Mouse (Mus musculus): ENCODE results near the gene Stmn3. TPM values are rescaled to one million over a fixed set of nuclear protein-coding genes. Genes with fewer than 3 reads are reported as not detected.

The Stmn3 gene
- polyA plus RNA-seq (2012; ENCODE audit: insufficient read depth, low replicate concordance): not detected in 2 replicates

DNA sequence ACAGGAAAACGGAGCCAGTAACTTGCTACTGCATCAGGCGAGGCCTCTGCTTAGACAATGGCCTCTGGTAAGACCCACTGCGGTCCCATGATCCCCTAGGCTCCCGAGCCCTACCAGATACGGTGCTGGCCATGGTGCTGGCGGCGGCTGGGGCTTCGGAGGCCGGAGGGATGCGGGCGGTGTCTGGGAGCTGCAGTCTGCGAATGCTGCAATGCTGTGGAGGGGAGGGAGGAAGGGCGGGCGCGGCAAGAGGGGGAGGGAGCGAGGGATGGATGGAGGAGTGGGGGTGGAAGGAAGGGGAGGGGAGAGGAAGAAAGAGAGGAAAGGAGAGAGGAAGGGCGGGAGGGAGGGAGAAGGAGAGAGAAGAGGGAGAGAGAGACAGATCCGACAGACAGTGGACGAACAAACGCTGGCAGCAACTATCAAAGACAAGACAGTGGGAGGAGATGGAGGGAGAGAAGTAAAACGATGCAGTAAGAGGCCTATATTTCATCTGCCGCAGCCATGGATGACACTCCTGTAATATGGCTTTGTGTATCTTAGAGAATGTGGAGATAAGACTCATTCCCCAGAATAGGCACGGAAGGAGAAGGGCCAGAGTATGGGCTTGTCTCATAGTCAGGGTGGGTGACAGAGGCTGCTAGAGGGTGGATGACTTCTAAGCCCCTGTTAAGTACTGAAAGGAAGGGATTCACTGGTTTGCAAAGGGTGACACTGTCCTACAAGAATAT, at the start of gene Stmn3:
Gene Stmn3, minus strand, starts transcription at position 421 of the 731 bp plus-strand sequence.
- peaks cover 19% of the 10 kb centered on the region for H3K4me1 ChIP-seq
- peak within 1 kb of the TSS; percentile 70 for H3K4me3 ChIP-seq (replicated peaks)
- peaks cover 62% of the 10 kb centered on the region for H3K27me3 ChIP-seq (replicated peaks)
- TF ChIP-seq GATA1 (IDR thresholded peaks at IDR 0.05; ENCODE audit: borderline replicate concordance, low read length): no peak
- TF ChIP-seq FLI1 (IDR thresholded peaks at IDR 0.05; ENCODE audit: low read length): no peak
- no peaks in the 10 kb centered on the region for H3K36me3 ChIP-seq (replicated peaks; ENCODE audit: low read length)
- H3K9me3 ChIP-seq: no peaks in the 10 kb centered on the region; the same call in 1 of the 2 replicates

GRCm38 (mm10) chr2:181363946-181364345, 49.6 kb upstream of the Stmn3 start:
- Histone ChIP-seq H3K4me3 (replicated peaks) (peak overlapping the region; percentile 94), H3K36me3 (replicated peaks; ENCODE audit: low read length) (peaks cover 50% of the 10 kb centered on the region)

GRCm38 (mm10) chr2:181356780-181357179, 42.5 kb upstream of the Stmn3 start:
- no peaks in the 10 kb centered on the region for H3K27me3 ChIP-seq (replicated peaks)
- H3K4me3 ChIP-seq (replicated peaks): no peak overlapping the region
- peaks cover 9% of the 10 kb centered on the region for H3K4me1 ChIP-seq
- peaks cover 100% of the 10 kb centered on the region for H3K36me3 ChIP-seq (replicated peaks; ENCODE audit: low read length)
- no peaks in the 10 kb centered on the region for H3K9me3 ChIP-seq
- no peak for TF ChIP-seq GATA1 (IDR thresholded peaks at IDR 0.05; ENCODE audit: borderline replicate concordance, low read length)
- no peak for TF ChIP-seq FLI1 (IDR thresholded peaks at IDR 0.05; ENCODE audit: low read length)

More at GRCm38 (mm10) chr2:181363946-181364345, 49.6 kb upstream of the Stmn3 start:
- no peak for TF ChIP-seq FLI1 (IDR thresholded peaks at IDR 0.05; ENCODE audit: low read length)
- TF ChIP-seq GATA1 (IDR thresholded peaks at IDR 0.05; ENCODE audit: borderline replicate concordance, low read length): no peak
- Histone ChIP-seq H3K9me3 (no peaks in the 10 kb centered on the region), H3K4me1 (peaks cover 47% of the 10 kb centered on the region), H3K27me3 (replicated peaks) (no peaks in the 10 kb centered on the region)

DNA sequence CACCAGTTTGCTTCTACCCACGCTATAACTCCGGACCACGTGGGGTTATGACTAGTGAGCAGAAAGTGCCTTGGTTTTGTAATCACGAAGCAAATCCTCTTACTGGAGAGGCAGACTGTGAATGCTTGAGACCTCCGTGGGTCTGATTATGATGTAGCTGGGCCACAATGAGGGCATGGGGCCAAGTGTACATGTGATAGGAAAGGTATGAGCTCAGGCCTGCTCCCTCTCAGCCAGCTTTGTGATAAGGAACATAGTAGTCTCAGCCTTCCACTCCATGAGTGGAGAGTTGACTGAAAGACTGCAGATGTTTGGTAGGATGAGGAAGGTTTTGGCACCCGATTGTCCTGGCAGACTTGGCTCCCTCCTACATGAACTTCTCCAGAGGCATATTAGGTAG, 28.5 kb upstream of the Stmn3 start:
- Histone ChIP-seq H3K4me1 (peaks cover 6% of the 10 kb centered on the region; the same call in 1 of the 2 replicates), H3K27me3 (replicated peaks) (no peaks in the 10 kb centered on the region), H3K9me3 (no peaks in the 10 kb centered on the region), H3K36me3 (replicated peaks; ENCODE audit: low read length) (peaks cover 85% of the 10 kb centered on the region), H3K4me3 (replicated peaks) (no peak overlapping the region)
- TF ChIP-seq GATA1 (IDR thresholded peaks at IDR 0.05; ENCODE audit: borderline replicate concordance, low read length): no peak
- no peak for TF ChIP-seq FLI1 (IDR thresholded peaks at IDR 0.05; ENCODE audit: low read length)

DNA sequence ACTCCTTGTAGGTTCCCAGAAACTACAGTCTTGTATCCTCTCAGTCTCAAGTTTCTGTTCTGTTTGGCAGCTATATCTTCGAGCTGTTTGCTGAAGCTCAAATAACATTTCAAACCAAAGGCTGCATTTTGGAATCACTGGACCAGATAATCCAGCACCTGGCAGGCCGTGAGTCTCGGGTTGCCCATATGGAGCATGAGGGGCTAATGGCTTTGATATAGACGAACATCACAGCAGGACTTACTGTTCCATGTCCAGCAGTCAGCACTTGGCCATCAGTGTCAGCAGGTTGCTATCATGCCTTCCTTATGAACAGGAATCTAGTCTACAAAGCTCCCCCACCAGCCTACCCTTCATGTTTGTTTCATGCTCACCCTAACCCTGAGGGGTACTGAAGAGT, 26.1 kb upstream of the Stmn3 start:
- Histone ChIP-seq H3K4me3 (replicated peaks) (no peak overlapping the region), H3K36me3 (replicated peaks; ENCODE audit: low read length) (peaks cover 86% of the 10 kb centered on the region), H3K4me1 (peaks cover 6% of the 10 kb centered on the region; the same call in 1 of the 2 replicates), H3K27me3 (replicated peaks) (no peaks in the 10 kb centered on the region), H3K9me3 (no peaks in the 10 kb centered on the region)
- no peak for TF ChIP-seq FLI1 (IDR thresholded peaks at IDR 0.05; ENCODE audit: low read length)
- TF ChIP-seq GATA1 (IDR thresholded peaks at IDR 0.05; ENCODE audit: borderline replicate concordance, low read length): no peak

DNA sequence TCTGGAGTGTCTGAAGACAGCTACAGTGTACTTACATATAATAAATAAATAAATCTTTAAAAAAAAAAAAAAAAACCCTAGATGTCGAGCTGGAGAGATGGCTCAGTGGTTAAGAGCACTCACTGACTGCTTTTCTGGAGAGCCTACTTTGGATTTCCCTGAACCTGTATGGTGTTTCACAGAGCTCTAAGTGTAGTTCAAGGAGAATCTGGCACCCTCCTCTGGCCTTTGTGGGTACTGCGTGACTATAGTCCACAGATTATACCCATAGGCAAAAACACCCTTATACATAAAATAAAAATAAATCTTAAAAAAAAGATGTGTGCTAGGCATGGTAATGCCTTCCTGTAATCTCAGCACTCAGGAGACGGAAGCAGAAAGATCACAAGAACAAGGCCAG, 19.7 kb upstream of the Stmn3 start:
- Histone ChIP-seq H3K36me3 (replicated peaks; ENCODE audit: low read length) (peaks cover 82% of the 10 kb centered on the region), H3K9me3 (no peaks in the 10 kb centered on the region), H3K4me1 (peaks cover 3% of the 10 kb centered on the region; the same call in 1 of the 2 replicates), H3K4me3 (replicated peaks) (no peak overlapping the region), H3K27me3 (replicated peaks) (no peaks in the 10 kb centered on the region)
- TF ChIP-seq GATA1 (IDR thresholded peaks at IDR 0.05; ENCODE audit: borderline replicate concordance, low read length) (no peak), FLI1 (IDR thresholded peaks at IDR 0.05; ENCODE audit: low read length) (no peak)

DNA sequence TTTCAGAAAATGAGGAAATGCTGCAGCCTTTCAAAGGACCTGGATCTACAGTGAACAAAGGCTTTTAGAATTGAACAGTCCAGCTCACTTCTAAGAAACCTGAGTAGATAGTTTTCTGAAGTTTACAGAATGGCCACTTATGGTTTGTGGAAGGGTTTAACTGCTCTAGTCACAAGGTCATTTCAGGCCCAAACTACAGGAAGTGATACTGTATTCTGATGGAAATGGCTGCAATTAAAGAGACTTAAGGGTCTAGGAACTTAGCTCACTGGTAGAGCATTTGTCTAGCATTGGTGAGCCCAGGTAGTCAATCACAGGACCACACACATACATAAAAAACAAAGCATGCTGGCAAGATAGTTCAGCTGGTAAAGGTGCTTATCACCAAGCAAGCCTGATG, 18.2 kb upstream of the Stmn3 start:
- Histone ChIP-seq H3K27me3 (replicated peaks) (no peaks in the 10 kb centered on the region), H3K36me3 (replicated peaks; ENCODE audit: low read length) (peaks cover 83% of the 10 kb centered on the region), H3K4me3 (replicated peaks) (no peak overlapping the region), H3K9me3 (no peaks in the 10 kb centered on the region), H3K4me1 (peaks cover 3% of the 10 kb centered on the region; the same call in 1 of the 2 replicates)
- TF ChIP-seq FLI1 (IDR thresholded peaks at IDR 0.05; ENCODE audit: low read length) (no peak), GATA1 (IDR thresholded peaks at IDR 0.05; ENCODE audit: borderline replicate concordance, low read length) (no peak)

DNA sequence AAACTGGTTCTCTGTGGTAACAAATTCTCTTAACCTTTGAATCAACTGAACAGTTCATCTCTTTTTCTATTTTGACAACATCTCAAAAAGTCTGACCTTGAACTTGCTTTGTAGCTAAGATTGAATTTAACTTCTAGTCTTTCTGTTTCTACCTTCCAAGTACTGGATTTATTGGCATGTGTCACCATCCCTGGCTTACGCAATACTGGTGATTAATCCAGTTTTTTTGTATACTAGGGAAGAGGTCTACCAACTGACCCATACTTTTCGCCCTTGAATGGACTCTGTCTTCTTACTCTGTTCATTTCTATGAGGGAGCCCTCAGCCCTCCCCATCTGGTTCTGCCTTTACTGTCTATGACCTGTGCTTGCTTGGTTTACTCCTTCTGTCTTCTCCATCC, 11.8 kb upstream of the Stmn3 start:
- no peak for TF ChIP-seq FLI1 (IDR thresholded peaks at IDR 0.05; ENCODE audit: low read length)
- no peak for TF ChIP-seq GATA1 (IDR thresholded peaks at IDR 0.05; ENCODE audit: borderline replicate concordance, low read length)
- Histone ChIP-seq H3K27me3 (replicated peaks) (no peaks in the 10 kb centered on the region), H3K4me3 (replicated peaks) (no peak overlapping the region), H3K9me3 (no peaks in the 10 kb centered on the region), H3K4me1 (peaks cover 5% of the 10 kb centered on the region; the same call in 1 of the 2 replicates), H3K36me3 (replicated peaks; ENCODE audit: low read length) (peaks cover 90% of the 10 kb centered on the region)

DNA sequence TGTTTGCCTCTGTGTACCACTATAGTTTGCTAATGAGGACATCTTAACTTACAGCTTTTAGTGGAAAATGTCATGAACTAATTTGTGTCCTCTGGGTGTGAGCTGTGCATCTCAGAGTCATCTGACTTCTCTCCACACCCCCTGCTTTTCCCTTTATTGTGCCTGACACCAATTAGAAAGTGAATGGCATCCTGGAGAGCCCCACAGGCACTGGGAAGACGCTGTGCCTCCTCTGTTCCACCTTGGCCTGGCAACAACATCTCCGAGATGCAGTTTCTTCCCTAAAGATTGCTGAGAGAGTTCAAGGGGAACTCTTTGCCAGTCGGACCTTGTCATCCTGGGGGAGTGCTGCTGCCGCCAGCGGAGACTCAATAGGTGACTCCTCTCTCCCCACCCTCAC, 7.8 kb upstream of the Stmn3 start:
- TF ChIP-seq FLI1 (IDR thresholded peaks at IDR 0.05; ENCODE audit: low read length) (no peak), GATA1 (IDR thresholded peaks at IDR 0.05; ENCODE audit: borderline replicate concordance, low read length) (no peak)
- Histone ChIP-seq H3K9me3 (no peaks in the 10 kb centered on the region), H3K4me1 (peaks cover 23% of the 10 kb centered on the region), H3K36me3 (replicated peaks; ENCODE audit: low read length) (peaks cover 53% of the 10 kb centered on the region), H3K4me3 (replicated peaks) (no peak overlapping the region), H3K27me3 (replicated peaks) (peaks cover 2% of the 10 kb centered on the region)

GRCm38 (mm10) chr2:181320103-181320499, 5.8 kb upstream of the Stmn3 start:
- no peaks in the 10 kb centered on the region for H3K9me3 ChIP-seq
- peak overlapping the region; percentile 94 for H3K4me3 ChIP-seq (replicated peaks)
- H3K27me3 ChIP-seq (replicated peaks): peaks cover 18% of the 10 kb centered on the region
- no peak for TF ChIP-seq GATA1 (IDR thresholded peaks at IDR 0.05; ENCODE audit: borderline replicate concordance, low read length)
- no peak for TF ChIP-seq FLI1 (IDR thresholded peaks at IDR 0.05; ENCODE audit: low read length)
- H3K36me3 ChIP-seq (replicated peaks; ENCODE audit: low read length): peaks cover 33% of the 10 kb centered on the region
- peaks cover 20% of the 10 kb centered on the region for H3K4me1 ChIP-seq
